Mouse (Mus musculus): ENCODE measurements around the gene Kctd12b. TPM values are rescaled to one million over a fixed set of nuclear protein-coding genes. Genes with fewer than 3 reads are reported as not detected.

Gene Kctd12b
- total RNA-seq (2023) = 1 to 10 TPM; 2.9 to 4.7 TPM

DNA sequence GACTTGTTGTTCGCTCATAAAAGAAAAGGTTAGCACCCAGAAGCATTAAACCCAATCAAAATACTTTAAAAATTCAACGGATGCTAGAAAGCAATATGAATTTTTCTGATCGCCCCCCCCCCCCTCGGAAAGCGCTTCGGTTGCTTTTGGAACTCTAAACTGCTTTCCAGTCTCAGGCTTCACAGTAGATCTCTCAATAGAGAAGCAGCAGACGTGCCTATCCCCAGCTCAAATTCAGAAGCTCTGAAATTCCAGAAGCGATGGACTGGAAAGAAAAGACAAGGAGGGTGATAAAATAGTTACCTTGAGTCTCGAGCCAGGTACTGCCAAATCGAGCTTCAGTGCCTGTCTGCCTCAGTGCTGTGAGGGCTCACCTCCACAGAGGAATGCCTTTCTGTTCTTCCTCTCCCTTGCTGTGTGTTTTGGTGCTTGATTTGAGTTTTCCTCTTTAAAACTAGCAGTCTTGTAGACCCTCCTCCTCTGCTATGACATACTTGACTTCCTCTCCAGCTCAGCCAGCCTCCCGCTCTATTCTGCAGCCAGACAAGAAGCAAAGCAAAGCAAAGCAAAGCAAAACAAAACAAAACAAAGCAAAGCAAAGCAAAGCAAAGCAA is at the start of gene Kctd12b:
Kctd12b (minus strand) TSS at position 610 of the 614 bp plus-strand sequence.

GRCm38 (mm10) chrX:153723110-153723916 is 27.1 kb upstream of the Kctd12b start, which contains the start of gene Nbdy:
Gene Nbdy (plus strand): TSS chrX:153723590.

Other genes with a start within 250 kb of the Kctd12b start
- 10 to 100 TPM; 20.3 to 24.7 TPM for gene Ubqln2, start 198.2 kb downstream of the Kctd12b start, total RNA-seq (2023)
- gene Cypt3, start 137.8 kb downstream of the Kctd12b start, total RNA-seq (2023) = not detected
- gene Nbdy, start 27.2 kb upstream of the Kctd12b start, total RNA-seq (2023) = 10 to 100 TPM; 10.5 to 10.6 TPM
- gene Spin2c, start 135.8 kb upstream of the Kctd12b start, total RNA-seq (2023) = not detected